Mouse (Mus musculus): ENCODE measurements around the gene Pan2. TPM values are rescaled to one million over a fixed set of nuclear protein-coding genes. Genes with fewer than 3 reads are reported as not detected.
"Not testable (repeated sequence)": the region's sequence is repeated elsewhere in the genome, so short reads cannot be mapped to it uniquely, and the experiment has no call there.

Pan2 gene
- 10 to 100 TPM; 19.9 to 22.4 TPM for total RNA-seq (2021)

- peak; percentile 98 for DNase-seq
- intact Hi-C loops (cut with DNase I) = no loop called here
Observed at GRCm38 (mm10) chr10:128303126-128304021, at the start of gene Pan2. Pan2 (plus strand) TSS chr10:128303335.

GRCm38 (mm10) chr10:128253677-128254255 lies 49.4 kb upstream of the Pan2 start, which contains the start of gene Apon:
Apon (plus strand) TSS chr10:128254096.
- intact Hi-C loops (cut with DNase I) = no loop called here
- no peak for DNase-seq

- intact Hi-C loops (cut with DNase I) = no loop called here
- DNase-seq = no peak
Observed at GRCm38 (mm10) chr10:128255925-128256324, 47.2 kb upstream of the Pan2 start.

- intact Hi-C loops (cut with DNase I) = no loop called here
- no peak for DNase-seq
Observed at GRCm38 (mm10) chr10:128256328-128256727, 46.8 kb upstream of the Pan2 start.

GRCm38 (mm10) chr10:128258953-128259352 lies 44.2 kb upstream of the Pan2 start:
- intact Hi-C loops (cut with DNase I) = no loop called here
- no peak for DNase-seq

- DNase-seq = no peak
- intact Hi-C loops (cut with DNase I) = no loop called here
Observed at GRCm38 (mm10) chr10:128259946-128260345, 43.2 kb upstream of the Pan2 start.

- DNase-seq; intact Hi-C loops (cut with DNase I): not testable (repeated sequence)
Observed at GRCm38 (mm10) chr10:128260376-128260775, 42.8 kb upstream of the Pan2 start.

- intact Hi-C loops (cut with DNase I) = no loop called here
- DNase-seq = no peak
Observed at GRCm38 (mm10) chr10:128262300-128262699, 40.8 kb upstream of the Pan2 start.

- intact Hi-C loops (cut with DNase I) = no loop called here
- no peak for DNase-seq
Observed at GRCm38 (mm10) chr10:128263393-128264310, 39.5 kb upstream of the Pan2 start.

GRCm38 (mm10) chr10:128268371-128268770 lies 34.8 kb upstream of the Pan2 start, which contains the start of gene Apof:
Apof (plus strand) TSS chr10:128268671.
- DNase-seq = no peak
- intact Hi-C loops (cut with DNase I) = no loop called here

GRCm38 (mm10) chr10:128269206-128269910 lies 33.8 kb upstream of the Pan2 start:
- intact Hi-C loops (cut with DNase I) = no loop called here
- DNase-seq = no peak

- intact Hi-C loops (cut with DNase I) = no loop called here
- DNase-seq = peak; percentile 97
Observed at GRCm38 (mm10) chr10:128270287-128270841, 32.8 kb upstream of the Pan2 start, which contains the start of gene Stat2. Stat2 (plus strand) TSS chr10:128270559.

GRCm38 (mm10) chr10:128270866-128271265 lies 32.3 kb upstream of the Pan2 start:
- intact Hi-C loops (cut with DNase I) = no loop called here

GRCm38 (mm10) chr10:128271883-128272282 lies 31.3 kb upstream of the Pan2 start:
- DNase-seq = no peak
- intact Hi-C loops (cut with DNase I) = no loop called here

More at GRCm38 (mm10) chr10:128270866-128271265, 32.3 kb upstream of the Pan2 start:
- DNase-seq = no peak

GRCm38 (mm10) chr10:128272819-128273439 lies 30.2 kb upstream of the Pan2 start:
- intact Hi-C loops (cut with DNase I); DNase-seq: not testable (repeated sequence)

- intact Hi-C loops (cut with DNase I); DNase-seq: not testable (repeated sequence)
Observed at GRCm38 (mm10) chr10:128275374-128275773, 27.8 kb upstream of the Pan2 start.

GRCm38 (mm10) chr10:128278158-128278557 lies 25.0 kb upstream of the Pan2 start:
- intact Hi-C loops (cut with DNase I) = no loop called here
- no peak for DNase-seq

- no peak for DNase-seq
- intact Hi-C loops (cut with DNase I) = loop anchor here (10.0 kb wide), 1 partner anchor 66 kb away; the partner anchor contains the start of gene Spryd4
Observed at GRCm38 (mm10) chr10:128280943-128281342, 22.2 kb upstream of the Pan2 start.

GRCm38 (mm10) chr10:128281682-128282081 lies 21.5 kb upstream of the Pan2 start:
- intact Hi-C loops (cut with DNase I) = loop anchor here (10.0 kb wide), 1 partner anchor 67 kb away; the partner anchor contains the start of gene Spryd4
- DNase-seq = no peak
